Mouse (Mus musculus): ENCODE data around the gene Fars2. TPM values are rescaled to one million over a fixed set of nuclear protein-coding genes. Genes with fewer than 3 reads are reported as not detected.
A peak's percentile ranks its signal among the peaks of the same experiment; 100 is the strongest.

Fars2 gene
- total RNA-seq, 2 experiments from 2014 or later, result 33.7 to 42.4 TPM

GRCm38 (mm10) chr13:36541287-36541780 is 424.1 kb downstream of the Fars2 start:
- H3K4me3 ChIP-seq, result no peak overlapping the region
- no peak overlapping the region for H3K27ac ChIP-seq
- TF ChIP-seq CTCF (conservative IDR thresholded peaks at IDR 0.05), result no peak
- DNase-seq (ENCODE audit: low spot score in 2 of 2), result no peak

GRCm38 (mm10) chr13:36550694-36551093 is 433.5 kb downstream of the Fars2 start:
- peak overlapping the region; percentile 64; the same call in 1 of the 2 replicates for H3K27ac ChIP-seq
- TF ChIP-seq CTCF (conservative IDR thresholded peaks at IDR 0.05), result no peak
- DNase-seq (ENCODE audit: low spot score in 2 of 2), result peak in 1 of 2 experiments; percentile 43
- H3K4me3 ChIP-seq, result no peak overlapping the region

- no peak overlapping the region for H3K27ac ChIP-seq
- H3K4me3 ChIP-seq, result no peak overlapping the region
- DNase-seq (ENCODE audit: low spot score in 2 of 2), result no peak
- peak; percentile 66 for TF ChIP-seq CTCF (conservative IDR thresholded peaks at IDR 0.05)
Observed at GRCm38 (mm10) chr13:36552522-36553246, 435.5 kb downstream of the Fars2 start.

DNA sequence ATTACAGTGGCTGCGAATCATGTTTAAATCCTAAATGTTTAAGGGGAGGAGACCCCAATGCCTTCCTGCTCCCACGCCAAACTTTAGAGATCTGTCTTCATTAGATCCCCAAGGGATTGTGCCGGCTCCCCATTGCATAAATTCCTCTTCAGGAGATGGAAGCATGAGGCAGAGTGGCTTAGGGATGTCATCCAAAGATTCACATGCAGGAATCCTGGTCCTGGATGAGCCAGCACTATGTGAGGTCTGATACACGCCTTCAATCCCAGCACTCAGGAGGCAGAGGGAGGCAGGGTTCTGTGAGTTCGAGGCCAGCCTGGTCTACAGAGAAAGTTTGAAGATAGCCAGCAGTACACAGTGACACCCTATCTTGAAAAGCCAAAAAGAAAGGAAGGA is 436.0 kb downstream of the Fars2 start:
- Histone ChIP-seq H3K4me3 (no peak overlapping the region), H3K27ac (no peak overlapping the region)
- no peak for TF ChIP-seq CTCF (conservative IDR thresholded peaks at IDR 0.05)
- no peak for DNase-seq (ENCODE audit: low spot score in 2 of 2)

- no peak for TF ChIP-seq CTCF (conservative IDR thresholded peaks at IDR 0.05)
- Histone ChIP-seq H3K4me3 (no peak overlapping the region), H3K27ac (no peak overlapping the region)
- DNase-seq (ENCODE audit: low spot score in 2 of 2), result no peak
Observed at GRCm38 (mm10) chr13:36554743-36555142, 437.5 kb downstream of the Fars2 start.

DNA sequence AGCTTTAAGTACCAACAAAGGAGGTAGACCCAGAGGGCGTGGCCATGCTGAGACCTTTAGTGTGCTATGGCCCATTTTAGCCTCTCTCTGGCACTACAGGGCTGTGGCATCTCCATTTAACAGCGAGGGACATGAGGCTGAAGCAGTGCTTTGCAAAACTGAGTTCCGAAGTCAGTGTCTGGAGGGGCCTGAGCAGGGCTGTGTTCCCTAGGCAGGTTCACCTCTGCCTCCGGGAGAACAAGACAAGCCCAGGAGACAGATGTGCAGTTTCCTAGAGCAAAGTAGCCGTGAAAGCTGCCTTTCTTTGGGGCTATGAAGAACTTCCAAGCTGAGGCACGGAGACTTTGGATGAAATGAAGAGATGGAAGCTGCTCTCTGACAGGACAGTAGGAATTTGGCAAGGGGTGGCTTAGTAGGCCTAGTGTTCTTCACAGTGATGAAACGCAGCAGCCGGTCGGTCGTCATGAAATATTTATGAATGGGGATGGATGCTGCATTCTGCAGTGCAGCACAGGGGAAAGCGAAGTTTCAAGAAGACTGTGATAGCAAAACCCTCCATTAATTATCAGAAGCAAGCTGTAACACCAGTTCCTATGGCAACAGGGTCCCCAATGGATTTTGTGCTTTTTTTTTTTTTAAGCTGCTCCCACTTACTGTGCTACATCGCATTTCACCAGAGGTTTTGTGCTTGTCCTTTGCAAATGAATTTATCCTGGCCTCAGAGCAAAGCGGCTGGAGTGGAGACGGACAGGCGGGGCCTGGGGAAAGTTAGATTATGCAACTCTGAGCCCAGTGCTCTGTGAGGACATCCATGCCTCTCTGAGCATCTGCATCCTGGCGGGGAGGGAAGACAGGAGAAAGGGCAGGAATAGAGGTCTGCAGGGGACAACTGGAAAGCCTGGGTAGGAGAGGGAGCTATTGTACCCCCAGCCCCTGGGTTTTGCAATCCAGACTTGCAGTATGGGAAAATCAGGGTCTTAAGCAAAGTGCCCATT is 445.5 kb downstream of the Fars2 start:
- peak overlapping the region; percentile 86 for H3K27ac ChIP-seq
- DNase-seq (ENCODE audit: low spot score in 2 of 2), result peak in 1 of 2 experiments; percentile 63

GRCm38 (mm10) chr13:36564764-36565315 is 447.6 kb downstream of the Fars2 start:
- no peak overlapping the region for H3K4me3 ChIP-seq
- no peak for TF ChIP-seq CTCF (conservative IDR thresholded peaks at IDR 0.05)
- peak overlapping the region; percentile 86; the same call in 1 of the 2 replicates for H3K27ac ChIP-seq
- DNase-seq (ENCODE audit: low spot score in 2 of 2), result no peak

More for the DNA sequence above, 445.5 kb downstream of the Fars2 start:
- no peak overlapping the region; the same call in 1 of the 2 replicates for H3K4me3 ChIP-seq
- TF ChIP-seq CTCF (conservative IDR thresholded peaks at IDR 0.05), result no peak

GRCm38 (mm10) chr13:36576781-36577180 is 459.6 kb downstream of the Fars2 start:
- H3K27ac ChIP-seq, result peak overlapping the region; percentile 94; the same call in 1 of the 2 replicates
- no peak for TF ChIP-seq CTCF (conservative IDR thresholded peaks at IDR 0.05)
- DNase-seq (ENCODE audit: low spot score in 2 of 2), result peak in 1 of 2 experiments; percentile 50
- no peak overlapping the region for H3K4me3 ChIP-seq

- Histone ChIP-seq H3K27ac (peak overlapping the region; percentile 94), H3K4me3 (peak overlapping the region; percentile 60)
- TF ChIP-seq CTCF (conservative IDR thresholded peaks at IDR 0.05), result no peak
- no peak for DNase-seq (ENCODE audit: low spot score in 2 of 2)
Observed at GRCm38 (mm10) chr13:36577916-36578568, 460.8 kb downstream of the Fars2 start.

- Histone ChIP-seq H3K4me3 (peak overlapping the region; percentile 60), H3K27ac (peak overlapping the region; percentile 94)
- DNase-seq (ENCODE audit: low spot score in 2 of 2), result peak; percentile 81 to 88
- peak; percentile 67 for TF ChIP-seq CTCF (conservative IDR thresholded peaks at IDR 0.05)
Observed at GRCm38 (mm10) chr13:36578569-36579333, 461.5 kb downstream of the Fars2 start.

DNA sequence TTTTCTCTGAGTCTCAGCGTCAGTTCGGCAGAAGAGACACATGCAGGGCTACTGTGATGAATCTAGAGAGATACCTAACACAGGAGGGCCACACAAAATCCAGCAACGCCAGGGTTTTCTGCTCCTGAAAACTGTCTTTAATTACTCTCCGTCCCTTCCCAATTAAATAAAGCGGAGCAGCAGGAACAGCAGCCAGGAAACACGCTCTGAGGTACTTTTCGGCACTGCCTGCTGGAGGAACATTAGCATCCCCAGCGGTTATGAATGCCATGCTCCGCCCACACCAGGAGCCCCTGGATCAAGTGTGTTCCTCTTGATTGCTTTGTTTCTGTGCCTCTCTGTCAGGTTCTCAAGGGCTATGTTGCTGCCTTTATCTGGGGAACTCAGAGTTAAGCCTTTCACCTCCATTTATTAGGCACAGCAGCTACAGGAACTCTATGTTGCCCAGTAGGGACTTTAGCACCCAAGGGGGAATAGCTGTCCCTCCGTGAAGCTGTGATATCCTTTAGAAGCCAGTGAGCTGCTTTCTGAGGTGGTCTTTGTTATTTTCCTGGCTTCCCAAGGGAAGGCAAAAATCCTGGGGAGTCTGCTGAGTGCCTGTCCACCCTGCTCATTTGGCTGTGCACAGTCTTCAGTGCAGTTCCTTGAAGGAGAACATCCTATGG is 465.3 kb downstream of the Fars2 start:
- no peak for DNase-seq (ENCODE audit: low spot score in 2 of 2)
- Histone ChIP-seq H3K4me3 (no peak overlapping the region), H3K27ac (no peak overlapping the region)
- TF ChIP-seq CTCF (conservative IDR thresholded peaks at IDR 0.05), result 0 out of 2 replicates have a peak, but pooled peaks have one; percentile 17
